Mouse (Mus musculus): ENCODE measurements around the gene Tmem14a. TPM values are rescaled to one million over a fixed set of nuclear protein-coding genes. Genes with fewer than 3 reads are reported as not detected.
A peak's percentile ranks its signal among the peaks of the same experiment; 100 is the strongest.
"Not testable (repeated sequence)": the region's sequence is repeated elsewhere in the genome, so short reads cannot be mapped to it uniquely, and the experiment has no call there.

Tmem14a gene
- total and polyA plus RNA-seq, 3 experiments, result 1.3 to 1.7 TPM; not detected in 1

- Histone ChIP-seq H3K4me1 (ENCODE audit: control insufficient read depth in 1 of 2, insufficient read depth in 2 of 2, low read length in 2 of 2) (no peaks in the 10 kb centered on the region), H3K27ac (ENCODE audit: control insufficient read depth, low read depth, low read length) (no peak overlapping the region), H3K27me3 (ENCODE audit: control insufficient read depth in 1 of 2, insufficient read depth in 2 of 2, low read length in 2 of 2) (no peaks in the 10 kb centered on the region), H3K79me2 (ENCODE audit: control insufficient read depth, insufficient read depth, low read length, poor library complexity) (no peaks in the 10 kb centered on the region), H3K4me3 (ENCODE audit: control insufficient read depth in 1 of 2, insufficient read depth in 1 of 2, low read depth in 2 of 2, low read length in 2 of 2) (no peak overlapping the region), H3K9me3 (replicated peaks; ENCODE audit: insufficient read depth, low read length) (no peaks in the 10 kb centered on the region), H3K36me3 (ENCODE audit: control insufficient read depth in 1 of 2, insufficient read depth in 2 of 2, low read length in 2 of 2) (no peaks in the 10 kb centered on the region), H3K9ac (ENCODE audit: control insufficient read depth, low read depth, low read length, poor library complexity, severe bottlenecking) (no peak overlapping the region)
- TF ChIP-seq USF1 (IDR thresholded peaks at IDR 0.05; ENCODE audit: low read depth, low read length) (no peak), EP300 (IDR thresholded peaks at IDR 0.05; ENCODE audit: low read depth in 1 of 2, low read length in 2 of 2) (no peak), CHD2 (IDR thresholded peaks at IDR 0.05; ENCODE audit: low read length) (no peak), MAX (IDR thresholded peaks at IDR 0.05; ENCODE audit: low read length) (no peak), TCF12 (IDR thresholded peaks at IDR 0.05; ENCODE audit: low read depth, low read length) (no peak), E2F4 (IDR thresholded peaks at IDR 0.05; ENCODE audit: borderline replicate concordance, low read depth, low read length) (no peak), CHD1 (IDR thresholded peaks at IDR 0.05; ENCODE audit: low read depth, low read length) (no peak), MYB (IDR thresholded peaks at IDR 0.05; ENCODE audit: low read depth, low read length) (no peak), POLR2AphosphoS2 (IDR thresholded peaks at IDR 0.05; ENCODE audit: low read length) (no peak), MYC (IDR thresholded peaks at IDR 0.05; ENCODE audit: low read depth, low read length) (no peak), SIN3A (IDR thresholded peaks at IDR 0.05; ENCODE audit: low read length) (no peak), TBP (IDR thresholded peaks at IDR 0.05; ENCODE audit: low read depth, low read length) (no peak), NELFE (IDR thresholded peaks at IDR 0.05; ENCODE audit: low read depth, low read length) (no peak), ZMIZ1 (IDR thresholded peaks at IDR 0.05; ENCODE audit: low read depth, low read length) (no peak), ZKSCAN1 (IDR thresholded peaks at IDR 0.05; ENCODE audit: low read depth, low read length) (no peak), UBTF (IDR thresholded peaks at IDR 0.05; ENCODE audit: borderline replicate concordance, insufficient read depth, low read depth, low read length) (no peak), POLR2AphosphoS5 (IDR thresholded peaks at IDR 0.05; ENCODE audit: borderline replicate concordance, low read depth, low read length) (no peak)
- no peak for DNase-seq (ENCODE audit: low read depth, low spot score)
Measured at GRCm38 (mm10) chr1:21264747-21265146, 46.4 kb downstream of the Tmem14a start.

DNA sequence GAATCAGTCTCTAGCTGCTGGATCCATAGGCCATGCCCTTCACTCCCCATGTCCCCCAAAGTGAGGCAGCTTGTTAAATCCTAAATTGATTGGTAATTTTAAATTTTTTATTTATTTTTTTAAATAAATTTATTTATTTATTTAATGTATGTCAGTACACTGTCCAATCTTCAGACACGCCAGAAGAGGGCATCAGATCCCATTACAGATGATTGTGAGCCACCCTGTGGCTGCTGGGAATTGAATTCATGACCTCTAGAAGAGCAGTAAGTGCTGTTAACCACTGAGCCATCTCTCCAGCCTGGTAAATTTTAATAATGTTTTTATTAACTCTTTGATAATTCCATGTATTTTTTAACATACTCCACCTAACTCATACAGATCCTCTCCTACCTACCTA is 48.4 kb downstream of the Tmem14a start:
- TF ChIP-seq ZC3H11A (IDR thresholded peaks at IDR 0.05; ENCODE audit: low read depth, low read length), result no peak
- peak in 2 of 3 experiments; percentile 29 to 45; a peak in 3 of 6 replicates for TF ChIP-seq CTCF (IDR thresholded peaks at IDR 0.05 in 2 of 3, conservative IDR thresholded peaks at IDR 0.05 in 1 of 3; ENCODE audit: control insufficient read depth in 1 of 3, insufficient read depth in 1 of 3, low read depth in 2 of 3, low read length in 3 of 3, poor library complexity in 1 of 3, severe bottlenecking in 1 of 3)
- peak; percentile 17 for TF ChIP-seq RAD21 (IDR thresholded peaks at IDR 0.05; ENCODE audit: low read depth, low read length)
- TF ChIP-seq SMC3 (IDR thresholded peaks at IDR 0.05; ENCODE audit: low read depth, low read length), result peak; percentile 34; the same call in 1 of the 2 replicates

GRCm38 (mm10) chr1:21267466-21267865 is 49.1 kb downstream of the Tmem14a start:
- H3K79me2 ChIP-seq (ENCODE audit: control insufficient read depth, insufficient read depth, low read length, poor library complexity); H3K9ac ChIP-seq (ENCODE audit: control insufficient read depth, low read depth, low read length, poor library complexity, severe bottlenecking); H3K36me3 ChIP-seq (ENCODE audit: control insufficient read depth in 1 of 2, insufficient read depth in 2 of 2, low read length in 2 of 2); H3K27ac ChIP-seq (ENCODE audit: control insufficient read depth, low read depth, low read length); H3K4me1 ChIP-seq (ENCODE audit: control insufficient read depth in 1 of 2, insufficient read depth in 2 of 2, low read length in 2 of 2); H3K27me3 ChIP-seq (ENCODE audit: control insufficient read depth in 1 of 2, insufficient read depth in 2 of 2, low read length in 2 of 2); H3K4me3 ChIP-seq (ENCODE audit: control insufficient read depth in 1 of 2, insufficient read depth in 1 of 2, low read depth in 2 of 2, low read length in 2 of 2); H3K9me3 ChIP-seq (replicated peaks; ENCODE audit: insufficient read depth, low read length); DNase-seq (ENCODE audit: low read depth, low spot score): not testable (repeated sequence)

More for the DNA sequence above, 48.4 kb downstream of the Tmem14a start:
- Histone ChIP-seq H3K27ac (ENCODE audit: control insufficient read depth, low read depth, low read length) (no peak overlapping the region), H3K27me3 (ENCODE audit: control insufficient read depth in 1 of 2, insufficient read depth in 2 of 2, low read length in 2 of 2) (no peaks in the 10 kb centered on the region), H3K4me3 (ENCODE audit: control insufficient read depth in 1 of 2, insufficient read depth in 1 of 2, low read depth in 2 of 2, low read length in 2 of 2) (no peak overlapping the region), H3K4me1 (ENCODE audit: control insufficient read depth in 1 of 2, insufficient read depth in 2 of 2, low read length in 2 of 2) (peaks cover 0 to 4% of the 10 kb centered on the region in 2 experiments; a peak in 1 of 4 replicates), H3K9me3 (replicated peaks; ENCODE audit: insufficient read depth, low read length) (no peaks in the 10 kb centered on the region), H3K36me3 (ENCODE audit: control insufficient read depth in 1 of 2, insufficient read depth in 2 of 2, low read length in 2 of 2) (no peaks in the 10 kb centered on the region), H3K9ac (ENCODE audit: control insufficient read depth, low read depth, low read length, poor library complexity, severe bottlenecking) (no peak overlapping the region), H3K79me2 (ENCODE audit: control insufficient read depth, insufficient read depth, low read length, poor library complexity) (no peaks in the 10 kb centered on the region)
- DNase-seq (ENCODE audit: low read depth, low spot score), result peak; percentile 30
